Mouse (Mus musculus) lung, adult 2 months (tissue): Measurements from ENCODE around the gene Teddm1a. TPM values are rescaled to one million over a fixed set of nuclear protein-coding genes. Genes with fewer than 3 reads are reported as not detected.

ENCODE experiments used
- DNase-seq: peaks from one replicate; pipeline ENCODE4 v3.0.0; 2022
- H3K4me1 ChIP-seq: fragments of 200-500 bp; 2 replicates; pipeline ENCODE4 v1.6.1; 2011; ENCODE audit warnings: low read length; ENCODE audit not compliant: control insufficient read depth, insufficient read depth
- H3K4me3 ChIP-seq: fragments of 200-500 bp; replicated peaks from 2 replicates; pipeline ENCODE3; 2011; ENCODE audit warnings: low read depth, mild to moderate bottlenecking, control low read depth, low read length; ENCODE audit errors: extremely low read depth
- CTCF ChIP-seq: fragments of 200-500 bp; IDR thresholded peaks from 2 replicates; pipeline ENCODE4 v1.5.1; 2011; ENCODE audit warnings: mild to moderate bottlenecking, low read length, control low read depth; ENCODE audit not compliant: insufficient read depth
- POLR2A ChIP-seq: fragments of 200-500 bp; IDR thresholded peaks from 2 replicates; pipeline ENCODE4 v1.6.1; 2011; ENCODE audit warnings: low read depth, mild to moderate bottlenecking, control low read depth, low read length, borderline replicate concordance; ENCODE audit errors: extremely low read depth
- WGBS: fragments of 180-500 bp; shearing (Covaris S2); methylation state at CpG from one replicate; pipeline ENCODE4 v1.1.7; 2018; 5-methylcytosine and 5-hydroxymethylcytosine counted together
- polyA plus RNA-seq: library from polyadenylated mRNA; depleted of rRNA; stranded (reverse); fragments of >200 nt; gene quantifications from 2 replicates; pipeline ENCODE4 v1.2.3, GENCODE M21; 2012; rRNA removed

Teddm1a gene
- polyA plus RNA-seq, 1 experiment, result not detected

- Histone ChIP-seq H3K4me1 (no peaks in the 10 kb centered on the region), H3K4me3 (no peak overlapping the region)
- no peak for DNase-seq
- WGBS, result 86% methylated on average over 2 of the region's 2 CpGs
- TF ChIP-seq POLR2A (no peak), CTCF (no peak)
These were observed 49.4 kb downstream of the Teddm1a start for GRCm38 (mm10) chr1:153940986-153941385.

Other genes with a start within 250 kb of the Teddm1a start
- gene Rgs8, start 238.7 kb upstream of the Teddm1a start, polyA plus RNA-seq, result 0.01 TPM in 1 of 2 replicates, not detected in the other
- 0.71 and 0.76 TPM in 2 replicates for gene Rgs16, start 151.4 kb upstream of the Teddm1a start, polyA plus RNA-seq
- 4.7 and 10.1 TPM in 2 replicates for gene Rnasel, start 142.3 kb upstream of the Teddm1a start, polyA plus RNA-seq
- 0.08 and 0.25 TPM in 2 replicates for gene Rgsl1, start 47.6 kb upstream of the Teddm1a start, polyA plus RNA-seq
- gene Teddm1b, start 17.4 kb upstream of the Teddm1a start, polyA plus RNA-seq, result not detected in 2 replicates
- gene Glul, start 8.2 kb downstream of the Teddm1a start, polyA plus RNA-seq, result 190 and 219 TPM in 2 replicates
- gene Teddm2, start 8.5 kb downstream of the Teddm1a start, polyA plus RNA-seq, result 0.43 and 0.44 TPM in 2 replicates